ENCODE assay signal across 8 mouse cellular contexts in the genomic region with DNA sequence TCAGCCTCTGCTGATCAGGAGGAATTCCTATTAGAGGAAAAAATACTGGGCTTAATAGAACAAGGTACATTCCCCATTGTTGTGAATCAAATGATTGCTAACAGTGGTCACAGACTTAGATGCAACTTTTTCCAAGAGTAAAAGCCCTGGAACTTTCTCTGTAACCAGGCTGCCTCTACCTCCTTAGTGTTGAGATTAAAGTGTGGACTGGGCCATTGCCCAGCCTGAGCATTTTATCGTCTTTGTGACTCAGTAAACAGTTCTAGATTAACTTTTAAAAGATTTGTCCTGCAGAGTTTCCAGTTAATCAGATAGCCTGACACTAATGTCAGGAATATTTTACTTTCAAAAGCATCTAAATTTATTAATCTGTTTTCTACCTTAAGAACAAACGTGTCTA. TPM values are rescaled to one million over a fixed set of nuclear protein-coding genes. Genes with fewer than 3 reads are reported as not detected.
DNase-seq lines count a peak whose midpoint lies in the region; ATAC-seq and TF ChIP-seq lines count a peak whose summit lies in the region.

No protein-coding gene starts in this region.

- peak overlapping the region; percentile 93 for H3K4me3 ChIP-seq in heart, postnatal 0 days (ENCODE audit: low read depth, low read length)
- H3K4me3 ChIP-seq in hindbrain, embryonic 13.5 days = peak overlapping the region; percentile 78
- H3K4me3 ChIP-seq in midbrain, embryonic 12.5 days = peak overlapping the region; percentile 77

- no peak for TF ChIP-seq EP300 in heart, postnatal 0 days (IDR thresholded peaks at IDR 0.05; ENCODE audit: low read depth)

- no peaks in the 10 kb centered on the region for H3K9me3 ChIP-seq in heart, postnatal 0 days (replicated peaks; ENCODE audit: control insufficient read depth, low read length)
- H3K9me3 ChIP-seq in hindbrain, embryonic 13.5 days = no peaks in the 10 kb centered on the region
- H3K9me3 ChIP-seq in midbrain, embryonic 12.5 days = no peaks in the 10 kb centered on the region

- ATAC-seq in heart, postnatal 0 days (ENCODE audit: insufficient read depth, low read depth) = no peak
- ATAC-seq in hindbrain, embryonic 13.5 days (ENCODE audit: low FRiP score) = no peak
- ATAC-seq in midbrain, embryonic 12.5 days (ENCODE audit: low FRiP score, low read depth) = no peak

- peak overlapping the region; percentile 76; the same call in 1 of the 2 replicates for H3K27ac ChIP-seq in heart, postnatal 0 days (ENCODE audit: low read depth)
- H3K27ac ChIP-seq in hindbrain, embryonic 13.5 days = no peak overlapping the region
- no peak overlapping the region for H3K27ac ChIP-seq in midbrain, embryonic 12.5 days (replicated peaks)

- peak overlapping the region; percentile 93 for H3K9ac ChIP-seq in heart, postnatal 0 days (replicated peaks; ENCODE audit: low read depth, low read length)
- peak overlapping the region; percentile 82 for H3K9ac ChIP-seq in hindbrain, embryonic 13.5 days
- peak overlapping the region; percentile 86 for H3K9ac ChIP-seq in midbrain, embryonic 12.5 days (replicated peaks)

- WGBS in heart, postnatal 0 days = 8% methylated on average over 2 of the region's 2 CpGs
- 17% methylated on average over 2 of the region's 2 CpGs for WGBS in hindbrain, embryonic 13.5 days
- 26% methylated on average over 2 of the region's 2 CpGs for WGBS in midbrain, embryonic 12.5 days

- no peak for TF ChIP-seq CTCF in heart, postnatal 0 days (IDR thresholded peaks at IDR 0.05; ENCODE audit: low read depth)

- H3K4me2 ChIP-seq in heart, postnatal 0 days (ENCODE audit: low read depth, low read length) = peak overlapping the region; percentile 92
- H3K4me2 ChIP-seq in hindbrain, embryonic 13.5 days = peak overlapping the region; percentile 59
- H3K4me2 ChIP-seq in midbrain, embryonic 12.5 days (replicated peaks) = peak overlapping the region; percentile 66

- H3K36me3 ChIP-seq in heart, postnatal 0 days (replicated peaks; ENCODE audit: control insufficient read depth, insufficient read depth, low read length) = peaks cover 26% of the 10 kb centered on the region
- peaks cover 40% of the 10 kb centered on the region for H3K36me3 ChIP-seq in hindbrain, embryonic 13.5 days
- peaks cover 38% of the 10 kb centered on the region for H3K36me3 ChIP-seq in midbrain, embryonic 12.5 days

- H3K4me1 ChIP-seq in heart, postnatal 0 days (ENCODE audit: control insufficient read depth, insufficient read depth) = peaks cover 11% of the 10 kb centered on the region; the same call in 1 of the 2 replicates
- peaks cover 13% of the 10 kb centered on the region for H3K4me1 ChIP-seq in hindbrain, embryonic 13.5 days (replicated peaks)
- peaks cover 12% of the 10 kb centered on the region for H3K4me1 ChIP-seq in midbrain, embryonic 12.5 days

- intact Hi-C loops in heart, postnatal 25 days (cut with DNase I) = loop anchor here (2.0 to 5.0 kb wide), 2 partner anchors 20 to 146 kb away; a partner anchor contains a TSS

- DNase-seq in heart, postnatal 0 days (ENCODE audit: low spot score) = no peak
- DNase-seq in heart, postnatal 25 days (ENCODE audit: low spot score) = no peak
- DNase-seq in NIH3T3 (ENCODE audit: low read depth) = peak; percentile 30
- DNase-seq in layer of hippocampus, adult 9-10 months (ENCODE audit: low spot score) = no peak
- no peak for DNase-seq in embryo, embryonic 9.5 days (ENCODE audit: extremely low spot score)
- DNase-seq in kidney, adult 8-10 months = no peak

- no peaks in the 10 kb centered on the region for H3K27me3 ChIP-seq in heart, postnatal 0 days (ENCODE audit: control insufficient read depth, insufficient read depth, low read length)
- H3K27me3 ChIP-seq in hindbrain, embryonic 13.5 days = no peaks in the 10 kb centered on the region
- H3K27me3 ChIP-seq in midbrain, embryonic 12.5 days = no peaks in the 10 kb centered on the region

RNA-seq across cellular contexts. Expression of a gene that starts 1.0 kb away (rescaled TPM):
- not detected in 2 replicates for total RNA-seq in heart, postnatal 0 days (2014; rRNA removed; ENCODE audit: low replicate concordance)
- 0.11 TPM in 1 of 2 replicates, not detected in the other for polyA plus RNA-seq in heart, postnatal 0 days (2015; fragmentation: Nextera tagmentation; extraction: Ambion mirVana)
- not detected for total RNA-seq in heart, postnatal 25 days (2021)
- polyA plus RNA-seq in hindbrain, embryonic 13.5 days (2015; fragmentation: Nextera tagmentation; extraction: Ambion mirVana) = 0.09 TPM in 1 of 2 replicates, not detected in the other
- polyA plus RNA-seq in midbrain, embryonic 12.5 days (2016; fragmentation: Nextera tagmentation; extraction: Ambion mirVana) = 0.08 and 0.38 TPM in 2 replicates

RNA-seq across cellular contexts. Expression of a gene that starts 1.1 kb away (rescaled TPM):
- 334 and 502 TPM in 2 replicates for total RNA-seq in heart, postnatal 0 days (2014; rRNA removed; ENCODE audit: low replicate concordance)
- polyA plus RNA-seq in heart, postnatal 0 days (2015; fragmentation: Nextera tagmentation; extraction: Ambion mirVana) = 550 and 571 TPM in 2 replicates
- total RNA-seq in heart, postnatal 25 days (2021) = 100 to 1,000 TPM; 474 to 478 TPM
- 682 and 707 TPM in 2 replicates for polyA plus RNA-seq in hindbrain, embryonic 13.5 days (2015; fragmentation: Nextera tagmentation; extraction: Ambion mirVana)
- polyA plus RNA-seq in midbrain, embryonic 12.5 days (2016; fragmentation: Nextera tagmentation; extraction: Ambion mirVana) = 705 and 748 TPM in 2 replicates

RNA-seq across cellular contexts. Expression of a gene that starts 20.6 kb away (rescaled TPM):
- 15.5 and 28.3 TPM in 2 replicates for total RNA-seq in heart, postnatal 0 days (2014; rRNA removed; ENCODE audit: low replicate concordance)
- polyA plus RNA-seq in heart, postnatal 0 days (2015; fragmentation: Nextera tagmentation; extraction: Ambion mirVana) = 49.3 and 50.4 TPM in 2 replicates
- 10 to 100 TPM; 66.2 to 67.2 TPM for total RNA-seq in heart, postnatal 25 days (2021)
- polyA plus RNA-seq in hindbrain, embryonic 13.5 days (2015; fragmentation: Nextera tagmentation; extraction: Ambion mirVana) = 54.5 and 59.4 TPM in 2 replicates
- 48.7 and 56.2 TPM in 2 replicates for polyA plus RNA-seq in midbrain, embryonic 12.5 days (2016; fragmentation: Nextera tagmentation; extraction: Ambion mirVana)

RNA-seq across cellular contexts. Expression of a gene that starts 31.9 kb away (rescaled TPM):
- total RNA-seq in heart, postnatal 0 days (2014; rRNA removed; ENCODE audit: low replicate concordance) = 8.7 and 11.8 TPM in 2 replicates
- 30.8 and 31.5 TPM in 2 replicates for polyA plus RNA-seq in heart, postnatal 0 days (2015; fragmentation: Nextera tagmentation; extraction: Ambion mirVana)
- 10 to 100 TPM; 21.8 to 22.7 TPM for total RNA-seq in heart, postnatal 25 days (2021)
- 13.7 and 15.8 TPM in 2 replicates for polyA plus RNA-seq in hindbrain, embryonic 13.5 days (2015; fragmentation: Nextera tagmentation; extraction: Ambion mirVana)
- polyA plus RNA-seq in midbrain, embryonic 12.5 days (2016; fragmentation: Nextera tagmentation; extraction: Ambion mirVana) = 15.6 and 16.1 TPM in 2 replicates
